Mouse (Mus musculus): ENCODE results near the gene Asic2.

- TF ChIP-seq TAL1 (IDR thresholded peaks at IDR 0.05; ENCODE audit: low read length) (no peak), GATA1 (IDR thresholded peaks at IDR 0.05; ENCODE audit: low read length) (no peak)
Observed at GRCm38 (mm10) chr11:81865661-81866382, 102.4 kb downstream of the Asic2 start.
